Mouse (Mus musculus) hindbrain, embryonic 11.5 days (tissue): ENCODE data around the gene Elmo1. TPM values are rescaled to one million over a fixed set of nuclear protein-coding genes. Genes with fewer than 3 reads are reported as not detected.

Experiments
- ATAC-seq: fragments of 200-750 bp; cut with Nextera tagmentation; 2 replicates; pipeline ENCODE4 v1.8.0; 2017; ENCODE audit warnings: mild to moderate bottlenecking, moderate TSS enrichment, moderate library complexity; ENCODE audit not compliant: low FRiP score
- DNase-seq: peaks from one replicate; pipeline ENCODE4 v3.0.0-alpha.2; 2015; ENCODE audit warnings: low spot score
- H3K27ac ChIP-seq: fragments of 300-500 bp; sonication (generic); 2 replicates; pipeline ENCODE4 v1.5.1; 2014; ENCODE audit warnings: mild to moderate bottlenecking, low read depth, low read length
- H3K27me3 ChIP-seq: fragments of 300-500 bp; sonication (generic); 2 replicates; pipeline ENCODE4 v1.6.1; 2014; ENCODE audit warnings: mild to moderate bottlenecking, low read length, moderate library complexity, mixed read lengths; ENCODE audit not compliant: control insufficient read depth, insufficient read depth
- H3K36me3 ChIP-seq: fragments of 300-500 bp; sonication (generic); 2 replicates; pipeline ENCODE4 v1.6.1; 2014; ENCODE audit warnings: mild to moderate bottlenecking, low read length, moderate library complexity, mixed read lengths; ENCODE audit not compliant: control insufficient read depth, insufficient read depth
- H3K4me1 ChIP-seq: fragments of 300-500 bp; sonication (generic); replicated peaks from 2 replicates; pipeline ENCODE4 v1.6.1; 2014; ENCODE audit warnings: low read length, mixed read lengths; ENCODE audit not compliant: control insufficient read depth, insufficient read depth
- H3K4me2 ChIP-seq: fragments of 300-500 bp; sonication (generic); replicated peaks from 2 replicates; pipeline ENCODE4 v1.6.1; 2014; ENCODE audit warnings: mild to moderate bottlenecking, low read depth, low read length
- H3K4me3 ChIP-seq: fragments of 300-500 bp; sonication (generic); 2 replicates; pipeline ENCODE4 v1.5.1; 2014; ENCODE audit warnings: low read depth, low read length
- H3K9ac ChIP-seq: fragments of 300-500 bp; sonication (generic); 2 replicates; pipeline ENCODE4 v1.6.1; 2014; ENCODE audit warnings: low read depth, low read length
- H3K9me3 ChIP-seq: fragments of 300-500 bp; sonication (generic); 2 replicates; pipeline ENCODE4 v1.6.1; 2016; ENCODE audit warnings: low read length; ENCODE audit not compliant: control insufficient read depth
- WGBS: fragments of 180-500 bp; shearing (Covaris S2); extraction: QIAGEN DNeasy Blood & Tissue Kit; methylation state at CpG from one replicate; pipeline ENCODE4 v1.1.7; 2014; 5-methylcytosine and 5-hydroxymethylcytosine counted together
- polyA plus RNA-seq: library from polyadenylated mRNA; unstranded; fragments of >200 nt; fragmentation: Nextera tagmentation; extraction: Ambion mirVana; gene quantifications from 2 replicates; pipeline ENCODE4 v1.2.1, GENCODE M21; 2014

Gene Elmo1
- polyA plus RNA-seq, result 22.9 and 23.4 TPM in 2 replicates

- under 1% methylated on average over 49 of the region's 49 CpGs for WGBS
- Histone ChIP-seq H3K27ac (peak within 1 kb of the TSS; percentile 74), H3K27me3 (no peaks in the 10 kb centered on the region), H3K9ac (peak within 1 kb of the TSS; percentile 81), H3K36me3 (no peaks in the 10 kb centered on the region), H3K4me2 (peak within 1 kb of the TSS; percentile 94), H3K4me1 (no peaks in the 10 kb centered on the region; the same call in 1 of the 2 replicates), H3K9me3 (no peaks in the 10 kb centered on the region), H3K4me3 (peak within 1 kb of the TSS; percentile 84)
- DNase-seq (peak; percentile 85), ATAC-seq (peak; percentile 85)
Observed at GRCm38 (mm10) chr13:20090133-20090710, at the start of gene Elmo1. Gene Elmo1, plus strand, starts transcription at chr13:20090596.

- Histone ChIP-seq H3K4me3 (no peak overlapping the region), H3K36me3 (no peaks in the 10 kb centered on the region), H3K9me3 (no peaks in the 10 kb centered on the region), H3K27me3 (no peaks in the 10 kb centered on the region), H3K27ac (peak overlapping the region; percentile 24; the same call in 1 of the 2 replicates), H3K4me2 (no peak overlapping the region), H3K4me1 (no peaks in the 10 kb centered on the region), H3K9ac (no peak overlapping the region)
- WGBS, result 9% methylated on average over 2 of the region's 2 CpGs
- ATAC-seq (peak; percentile 86), DNase-seq (peak; percentile 54)
Observed at GRCm38 (mm10) chr13:20041169-20041830, 49.1 kb upstream of the Elmo1 start.

- no peaks in the 10 kb centered on the region for H3K9me3 ChIP-seq
- no peak overlapping the region for H3K4me3 ChIP-seq
- no peaks in the 10 kb centered on the region for H3K27me3 ChIP-seq
- no peak overlapping the region for H3K27ac ChIP-seq
- no peak overlapping the region for H3K9ac ChIP-seq
- ATAC-seq (no peak), DNase-seq (no peak)
- 89% methylated on average over 2 of the region's 2 CpGs for WGBS
- H3K4me2 ChIP-seq, result no peak overlapping the region
- H3K36me3 ChIP-seq, result no peaks in the 10 kb centered on the region
- H3K4me1 ChIP-seq, result no peaks in the 10 kb centered on the region
Observed at GRCm38 (mm10) chr13:20042856-20043255, 47.5 kb upstream of the Elmo1 start.

- H3K4me3 ChIP-seq, result no peak overlapping the region
- H3K4me2 ChIP-seq, result no peak overlapping the region
- H3K9me3 ChIP-seq, result no peaks in the 10 kb centered on the region
- no peak overlapping the region for H3K27ac ChIP-seq
- no peaks in the 10 kb centered on the region for H3K27me3 ChIP-seq
- no peaks in the 10 kb centered on the region for H3K36me3 ChIP-seq
- DNase-seq (no peak), ATAC-seq (no peak)
- no peaks in the 10 kb centered on the region for H3K4me1 ChIP-seq
- 95% methylated on average over 2 of the region's 2 CpGs for WGBS
- no peak overlapping the region for H3K9ac ChIP-seq
Observed at GRCm38 (mm10) chr13:20045350-20045749, 45.0 kb upstream of the Elmo1 start.

- ATAC-seq (no peak), DNase-seq (no peak)
- Histone ChIP-seq H3K4me1 (no peaks in the 10 kb centered on the region), H3K27me3 (no peaks in the 10 kb centered on the region), H3K9me3 (no peaks in the 10 kb centered on the region), H3K4me3 (no peak overlapping the region), H3K9ac (no peak overlapping the region), H3K27ac (no peak overlapping the region), H3K4me2 (no peak overlapping the region), H3K36me3 (no peaks in the 10 kb centered on the region)
- WGBS, result 84% methylated on average over 5 of the region's 5 CpGs
Observed at GRCm38 (mm10) chr13:20045836-20046235, 44.6 kb upstream of the Elmo1 start.

- WGBS, result 81% methylated on average over 4 of the region's 4 CpGs
Observed at GRCm38 (mm10) chr13:20046406-20046805, 44.0 kb upstream of the Elmo1 start.

GRCm38 (mm10) chr13:20047926-20048836, 42.2 kb upstream of the Elmo1 start:
- WGBS, result 62% methylated on average over 14 of the region's 14 CpGs
- no peak for DNase-seq
- ATAC-seq, result no peak
- Histone ChIP-seq H3K4me2 (no peak overlapping the region), H3K9ac (no peak overlapping the region), H3K27ac (no peak overlapping the region), H3K36me3 (no peaks in the 10 kb centered on the region), H3K4me3 (no peak overlapping the region), H3K4me1 (no peaks in the 10 kb centered on the region), H3K9me3 (no peaks in the 10 kb centered on the region), H3K27me3 (no peaks in the 10 kb centered on the region)

More at GRCm38 (mm10) chr13:20046406-20046805, 44.0 kb upstream of the Elmo1 start:
- H3K4me2 ChIP-seq, result no peak overlapping the region
- DNase-seq (no peak), ATAC-seq (no peak)
- no peaks in the 10 kb centered on the region for H3K36me3 ChIP-seq
- no peak overlapping the region for H3K4me3 ChIP-seq
- no peak overlapping the region for H3K9ac ChIP-seq
- H3K27ac ChIP-seq, result no peak overlapping the region
- no peaks in the 10 kb centered on the region for H3K4me1 ChIP-seq
- no peaks in the 10 kb centered on the region for H3K9me3 ChIP-seq
- no peaks in the 10 kb centered on the region for H3K27me3 ChIP-seq

- 43% methylated on average over 2 of the region's 2 CpGs for WGBS
- Histone ChIP-seq H3K4me1 (no peaks in the 10 kb centered on the region), H3K27me3 (no peaks in the 10 kb centered on the region), H3K4me3 (no peak overlapping the region), H3K9ac (no peak overlapping the region), H3K36me3 (no peaks in the 10 kb centered on the region), H3K27ac (no peak overlapping the region), H3K9me3 (no peaks in the 10 kb centered on the region), H3K4me2 (no peak overlapping the region)
- ATAC-seq (no peak), DNase-seq (no peak)
Observed at GRCm38 (mm10) chr13:20048837-20049160, 41.6 kb upstream of the Elmo1 start.
